Mouse (Mus musculus): ENCODE results near the gene Inha.

Inha gene

DNA sequence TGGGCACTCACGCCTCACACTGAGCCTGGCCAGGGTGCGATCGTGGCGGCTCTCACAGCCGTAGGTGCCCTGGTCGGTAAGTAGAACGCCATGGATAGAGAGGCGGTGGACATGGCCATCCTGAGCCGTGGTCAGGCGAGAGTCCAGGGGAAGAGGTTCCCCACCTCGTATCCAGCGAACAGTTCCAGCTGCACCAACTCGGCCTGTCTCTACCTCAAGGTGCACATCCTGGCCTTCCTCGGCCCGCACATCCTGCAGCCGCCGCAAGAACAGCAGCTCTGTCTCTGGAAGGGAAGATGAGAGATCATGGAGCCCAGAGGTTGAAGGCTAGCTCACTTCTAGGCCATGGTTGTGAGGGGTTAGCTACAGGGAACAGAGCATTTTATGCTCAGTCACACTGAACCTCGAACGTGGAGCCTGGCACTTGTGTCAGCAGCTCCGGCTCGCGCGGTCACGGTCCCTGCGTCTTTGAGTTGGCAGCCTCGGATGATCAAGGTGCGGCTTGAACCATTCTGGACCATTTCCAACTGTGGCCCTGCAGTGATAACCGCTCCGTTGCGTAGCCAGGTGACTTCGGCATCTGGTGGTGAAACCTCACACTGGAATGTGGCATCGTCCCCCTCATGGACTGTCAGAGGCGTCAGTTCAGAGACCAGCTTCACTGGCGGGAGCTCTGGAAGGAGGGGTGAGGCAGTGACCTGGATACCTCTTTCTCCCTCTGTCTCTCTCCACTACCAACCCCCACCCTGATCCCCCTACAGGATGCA lies 15.9 kb upstream of the Inha start:
- no peak for DNase-seq

DNA sequence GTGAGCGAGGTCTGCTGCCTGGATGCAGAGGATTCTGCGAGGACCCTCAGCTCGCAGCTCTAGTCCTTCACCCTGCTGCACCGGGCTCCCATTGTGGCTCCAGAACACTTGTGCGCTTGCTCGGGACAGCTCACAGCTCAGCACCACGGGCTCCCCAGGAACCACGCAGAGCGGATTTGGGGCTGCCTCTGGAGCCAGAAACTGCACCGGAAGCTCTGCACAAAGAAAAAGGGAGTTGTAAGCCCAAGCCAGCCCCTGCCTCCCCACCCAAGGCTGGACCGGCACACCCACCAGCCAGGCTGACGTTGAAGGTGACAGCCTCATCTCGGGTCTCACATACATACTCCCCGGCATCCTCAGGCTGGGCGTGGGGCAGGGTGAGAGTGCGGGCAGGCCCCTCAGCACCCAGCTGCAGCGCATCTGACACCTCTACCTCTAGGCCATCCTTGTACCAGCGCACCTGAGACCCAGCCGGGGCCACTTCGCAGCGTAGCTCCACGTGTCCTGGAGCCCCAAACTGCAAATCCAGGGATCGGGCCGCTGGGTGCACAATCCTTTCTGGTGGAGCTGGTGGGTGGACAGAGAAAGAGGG lies 14.2 kb upstream of the Inha start:
- DNase-seq: no peak

DNA sequence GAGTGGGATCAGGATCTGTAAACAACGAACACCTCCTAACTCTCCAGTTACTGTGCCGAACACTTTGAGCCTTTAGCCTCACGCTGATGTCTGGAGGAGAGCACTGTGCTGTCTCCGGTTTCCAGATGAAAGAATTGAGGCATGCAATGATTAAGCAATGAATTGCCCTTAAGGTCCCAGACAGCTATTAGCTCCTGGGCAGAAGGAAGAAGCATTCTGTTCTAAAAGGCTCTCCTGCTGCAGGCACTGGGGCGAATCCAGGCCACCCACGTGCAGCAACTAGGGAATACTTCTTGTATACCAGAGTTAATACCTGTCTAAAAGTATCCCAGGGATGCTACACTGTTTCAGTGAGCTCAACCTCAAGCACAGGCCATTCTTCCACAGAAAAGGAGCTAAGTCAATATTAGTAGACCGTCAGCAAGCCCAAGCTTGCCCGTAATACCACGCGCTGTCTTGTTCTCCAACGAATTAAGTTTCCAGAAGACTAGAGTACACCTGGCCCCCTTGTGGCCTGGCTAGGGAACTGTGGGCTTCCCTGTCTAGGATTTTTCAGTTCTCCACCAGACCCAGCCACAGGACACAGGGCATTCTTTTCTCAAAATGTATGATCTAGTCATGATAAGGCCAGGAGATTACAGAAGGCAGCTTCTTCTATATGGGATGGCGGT lies 11.9 kb upstream of the Inha start:
- DNase-seq: peak; percentile 55

DNA sequence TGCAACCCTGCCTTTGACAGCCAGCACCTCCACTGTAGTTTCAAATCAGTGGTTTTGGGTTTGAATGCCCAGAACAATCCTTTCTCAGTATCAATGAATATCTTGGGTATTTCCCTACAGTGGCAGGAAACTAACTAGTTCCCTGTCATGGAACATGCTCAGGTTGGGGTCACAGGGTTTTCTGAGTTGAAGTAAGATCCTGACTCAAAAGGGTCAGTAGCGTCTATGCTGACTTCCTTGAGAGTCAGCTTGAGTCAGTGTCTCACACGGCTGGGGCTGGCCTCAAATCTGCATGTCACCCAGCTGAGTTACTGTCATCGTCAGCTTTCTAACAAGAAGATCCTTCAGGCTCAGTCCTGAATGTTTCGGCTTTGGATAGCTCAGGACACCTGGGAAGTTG lies 8.0 kb upstream of the Inha start:
- DNase-seq: no peak

DNA sequence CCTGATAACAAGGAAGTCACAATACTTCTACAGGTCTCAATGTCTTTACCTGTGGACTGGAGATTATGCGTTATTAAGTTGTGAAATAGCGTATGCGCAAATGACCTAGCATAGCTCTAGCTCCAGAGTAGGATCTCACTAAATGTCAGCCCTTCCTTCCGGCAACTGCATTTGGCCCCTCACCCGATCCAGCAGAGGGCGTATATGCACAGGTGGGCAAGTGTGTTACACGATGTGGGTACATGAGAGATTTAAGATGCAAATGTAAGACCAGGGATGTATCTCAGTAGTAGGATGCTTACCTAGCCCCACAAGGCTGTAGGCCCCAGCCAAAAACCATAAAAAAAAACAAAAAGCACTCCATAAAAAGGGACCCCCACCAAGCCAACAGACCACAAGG lies 7.4 kb upstream of the Inha start:
- no peak for DNase-seq

DNA sequence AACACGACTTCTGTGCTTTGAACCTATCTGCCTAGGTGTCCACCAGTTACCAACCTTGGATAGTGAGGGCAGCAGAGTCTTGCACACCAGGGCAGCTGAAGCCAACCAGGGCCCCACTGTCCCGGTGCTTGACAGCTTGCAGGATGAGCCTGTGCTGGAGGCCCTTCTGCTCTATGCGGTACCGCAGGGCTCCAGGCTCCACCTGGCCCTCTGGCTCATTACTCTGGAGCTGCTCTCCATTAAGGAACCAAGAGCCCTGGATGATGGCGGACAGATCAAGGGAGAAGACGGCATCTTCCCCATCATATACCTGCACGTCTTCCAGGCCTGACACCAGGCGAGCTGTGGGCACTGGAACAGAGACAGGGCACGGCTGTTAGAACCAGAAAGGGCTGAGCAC lies 5.0 kb upstream of the Inha start:
- DNase-seq: no peak

DNA sequence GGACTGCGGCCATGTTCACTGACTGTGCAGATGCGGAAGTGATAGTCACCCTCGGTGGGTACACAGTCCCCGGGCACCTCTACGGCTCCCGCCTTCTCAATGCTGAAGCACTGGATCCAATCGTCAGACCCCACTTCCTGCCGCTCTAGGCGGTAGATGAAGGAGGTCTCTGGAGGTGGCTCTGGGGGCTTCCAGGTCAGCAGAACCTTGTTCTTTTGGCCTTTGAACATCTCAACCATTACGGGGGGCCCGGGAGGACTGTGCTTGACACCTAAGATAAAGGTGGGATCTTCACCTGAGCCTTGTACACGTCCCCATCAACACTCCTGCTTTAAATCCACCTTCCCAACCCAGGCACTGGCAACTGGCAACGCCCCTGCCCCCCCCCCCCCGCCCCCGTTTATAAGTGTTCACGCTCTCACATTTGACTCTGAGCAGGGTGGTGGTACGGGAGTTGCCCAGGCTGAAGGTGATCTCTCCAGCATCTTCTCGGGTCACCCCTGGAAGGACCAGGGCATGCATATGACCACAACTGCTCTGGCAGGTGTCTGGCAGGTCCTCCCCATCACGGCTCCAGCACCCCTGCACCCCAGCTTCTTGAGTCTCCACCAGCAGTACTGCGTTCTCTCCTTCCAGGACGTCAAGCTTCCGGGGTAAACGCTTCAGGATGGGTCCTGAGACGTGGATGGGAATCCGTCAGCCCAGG lies 3.8 kb upstream of the Inha start:
- no peak for DNase-seq

DNA sequence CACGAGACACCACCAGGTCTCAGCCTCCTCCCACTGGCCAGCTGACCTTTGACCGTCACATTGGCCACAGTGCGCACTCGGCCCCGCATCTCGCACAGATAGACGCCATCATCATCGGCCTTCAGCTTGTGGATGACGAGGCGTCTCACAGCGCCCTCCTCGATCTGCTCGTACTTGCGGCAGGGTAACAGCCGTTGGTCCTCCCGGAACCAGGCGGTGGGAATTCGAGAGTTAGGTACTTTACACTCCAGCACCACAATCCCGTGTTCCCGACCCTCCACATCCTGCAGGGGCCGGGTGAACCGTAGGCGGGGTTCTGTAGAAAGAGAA lies 3.3 kb upstream of the Inha start:
- no peak for DNase-seq

DNA sequence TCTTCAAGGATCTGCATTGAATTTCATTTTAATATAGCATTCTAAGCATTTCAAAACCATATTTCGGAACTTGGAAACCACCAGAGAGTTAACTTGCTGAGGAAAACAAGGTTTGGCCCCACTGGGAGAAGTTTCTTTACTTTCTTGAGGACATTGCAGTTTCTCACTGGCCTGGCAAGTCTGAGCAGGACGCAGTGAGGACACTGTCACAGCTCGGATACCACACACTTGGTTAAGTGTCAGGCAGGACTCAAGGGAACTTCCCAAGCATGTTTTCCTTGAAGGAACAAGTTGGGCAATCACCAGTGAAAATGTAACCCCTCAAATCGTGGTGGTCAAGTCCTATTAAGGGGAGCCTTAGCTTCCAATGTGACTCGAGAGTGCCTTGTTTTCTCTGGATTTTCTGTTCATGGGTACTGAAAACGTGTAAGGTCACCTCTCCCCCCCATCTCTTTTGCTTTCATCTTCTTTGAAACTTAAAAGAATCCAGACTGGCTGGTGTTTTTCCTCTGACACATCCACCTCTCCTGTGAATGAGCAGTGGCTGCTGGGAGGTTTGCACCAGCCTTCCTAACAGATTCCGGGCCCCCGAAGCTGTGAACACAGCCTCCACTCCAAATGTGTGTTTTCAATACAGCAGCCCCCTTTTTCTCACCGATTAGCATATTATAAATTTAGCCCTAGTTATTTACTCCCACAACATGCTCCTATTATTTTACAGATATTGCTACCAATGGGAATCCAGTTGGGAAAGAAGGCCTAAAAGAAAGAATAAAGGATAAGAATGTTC lies 2.4 kb upstream of the Inha start:
- DNase-seq: no peak

DNA sequence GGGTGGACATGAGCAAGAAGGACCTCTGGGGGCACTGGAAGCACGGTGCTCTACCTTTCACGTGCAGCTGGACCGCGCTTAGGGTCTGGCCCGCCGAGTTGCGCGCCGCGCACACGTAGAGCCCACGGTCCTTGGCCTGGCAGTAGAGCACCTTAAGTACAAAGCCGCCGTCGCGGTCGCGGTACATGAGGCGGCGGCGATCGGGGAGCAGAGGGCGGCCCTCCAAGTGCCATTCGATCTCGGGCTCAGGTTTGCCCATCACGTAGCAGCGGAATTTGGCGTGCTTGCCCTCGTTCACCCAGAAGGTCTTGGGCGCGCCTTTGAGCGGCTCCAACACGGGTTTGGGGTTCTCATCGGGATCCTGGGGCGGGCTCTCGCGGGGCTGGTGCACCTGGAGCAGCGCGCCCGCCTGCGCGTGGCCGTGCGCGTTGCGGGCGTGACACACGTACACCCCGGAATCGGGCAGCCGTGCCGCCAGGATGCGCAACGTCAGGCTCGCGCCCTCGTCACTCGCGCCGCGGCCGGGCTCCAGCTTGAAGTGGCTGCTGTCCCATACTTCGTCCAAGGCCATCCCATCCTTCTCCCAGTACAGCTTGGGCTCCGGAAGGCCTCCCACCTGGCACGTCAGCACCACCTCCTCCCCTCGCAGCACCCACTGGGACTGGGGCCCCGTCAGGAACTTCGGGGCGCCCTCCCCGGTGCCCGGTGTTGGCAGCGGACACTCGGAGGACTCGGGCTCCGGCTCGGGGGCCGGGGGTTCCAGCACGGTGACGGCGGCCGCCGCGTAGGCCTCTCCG lies 1.5 kb upstream of the Inha start:
- DNase-seq: no peak

DNA sequence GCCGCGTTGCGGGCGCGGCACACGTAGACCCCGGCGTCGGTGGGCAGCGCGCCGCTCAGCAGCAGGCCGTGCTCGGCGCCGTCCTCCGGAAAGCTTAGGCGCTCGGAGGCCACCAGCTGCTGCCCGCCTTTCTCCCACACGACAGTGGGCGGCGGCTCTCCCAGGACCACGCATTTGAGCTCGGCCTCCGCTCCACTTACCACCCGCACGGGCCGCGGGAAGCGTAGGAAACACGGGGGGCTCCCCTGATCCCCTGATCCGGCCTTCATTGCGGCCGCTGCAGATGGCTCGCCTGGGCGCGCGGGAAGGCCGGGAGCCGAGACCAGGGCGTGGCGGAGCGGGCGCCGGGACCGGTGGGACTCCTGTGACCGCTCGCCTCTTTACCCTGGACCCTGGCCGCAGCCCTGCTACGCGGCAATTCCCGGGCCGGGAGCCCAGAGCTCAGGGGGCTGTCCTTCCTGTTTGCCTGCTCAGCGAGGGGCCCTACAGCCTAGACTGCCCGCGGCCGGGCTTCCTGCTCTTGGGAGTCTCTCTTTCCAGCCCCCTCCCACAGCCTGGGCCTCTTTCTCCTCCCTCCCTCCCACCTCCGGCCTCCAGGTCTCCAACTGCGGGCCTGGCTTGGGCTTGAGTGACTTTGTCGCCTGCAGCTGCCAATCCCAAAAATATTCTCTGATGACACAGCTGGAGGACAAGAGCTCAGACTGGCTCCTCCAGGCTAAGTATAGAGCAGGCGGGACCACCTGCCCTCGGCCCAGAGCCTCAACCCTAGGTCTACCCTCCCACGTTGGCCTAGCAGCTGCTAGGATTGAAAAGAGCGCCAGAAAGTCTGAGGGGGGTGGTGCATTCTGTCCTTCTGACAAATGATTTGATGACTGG lies 683 bp upstream of the Inha start, which contains the start of gene Obsl1:
TSS of gene Obsl1 (minus strand) at position 497 of the 876 bp plus-strand sequence.
- no peak for DNase-seq

DNA sequence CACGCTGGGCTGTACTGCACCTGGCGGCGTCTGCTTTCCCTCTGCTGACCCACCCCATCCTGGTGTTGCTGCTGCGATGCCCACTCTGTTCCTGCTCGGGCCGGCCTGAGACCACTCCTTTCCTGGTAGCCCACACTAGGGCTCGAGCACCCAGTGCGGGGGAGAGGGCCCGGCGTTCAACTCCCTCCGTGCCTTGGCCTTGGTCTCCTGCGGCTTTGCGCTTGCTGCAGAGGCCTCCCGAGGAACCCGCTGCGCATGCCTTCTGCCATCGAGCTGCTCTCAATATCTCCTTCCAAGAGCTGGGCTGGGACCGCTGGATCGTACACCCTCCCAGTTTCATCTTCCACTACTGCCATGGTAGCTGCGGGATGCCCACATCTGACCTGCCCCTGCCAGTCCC lies 2.7 kb downstream of the Inha start:
- no peak for DNase-seq

DNA sequence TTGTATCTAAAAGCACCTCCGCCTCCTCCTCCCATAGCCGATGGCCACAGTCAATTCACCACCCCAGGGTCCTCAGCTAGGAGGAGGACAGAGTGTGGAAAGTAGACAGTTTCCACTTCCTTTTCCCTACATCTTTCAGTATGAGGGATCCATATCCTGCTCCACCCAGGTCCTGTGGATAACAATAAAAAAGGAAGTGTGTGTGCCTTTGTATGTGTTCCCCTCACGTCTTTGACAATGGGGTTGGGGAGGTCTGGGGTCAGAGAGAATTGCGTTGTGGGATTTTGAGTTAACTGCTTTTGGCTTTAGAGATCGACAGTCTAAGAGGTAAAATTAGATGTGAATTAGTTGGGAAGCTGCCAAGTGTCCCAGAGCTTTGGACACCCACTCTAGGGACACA lies 3.3 kb downstream of the Inha start:
- DNase-seq: no peak

DNA sequence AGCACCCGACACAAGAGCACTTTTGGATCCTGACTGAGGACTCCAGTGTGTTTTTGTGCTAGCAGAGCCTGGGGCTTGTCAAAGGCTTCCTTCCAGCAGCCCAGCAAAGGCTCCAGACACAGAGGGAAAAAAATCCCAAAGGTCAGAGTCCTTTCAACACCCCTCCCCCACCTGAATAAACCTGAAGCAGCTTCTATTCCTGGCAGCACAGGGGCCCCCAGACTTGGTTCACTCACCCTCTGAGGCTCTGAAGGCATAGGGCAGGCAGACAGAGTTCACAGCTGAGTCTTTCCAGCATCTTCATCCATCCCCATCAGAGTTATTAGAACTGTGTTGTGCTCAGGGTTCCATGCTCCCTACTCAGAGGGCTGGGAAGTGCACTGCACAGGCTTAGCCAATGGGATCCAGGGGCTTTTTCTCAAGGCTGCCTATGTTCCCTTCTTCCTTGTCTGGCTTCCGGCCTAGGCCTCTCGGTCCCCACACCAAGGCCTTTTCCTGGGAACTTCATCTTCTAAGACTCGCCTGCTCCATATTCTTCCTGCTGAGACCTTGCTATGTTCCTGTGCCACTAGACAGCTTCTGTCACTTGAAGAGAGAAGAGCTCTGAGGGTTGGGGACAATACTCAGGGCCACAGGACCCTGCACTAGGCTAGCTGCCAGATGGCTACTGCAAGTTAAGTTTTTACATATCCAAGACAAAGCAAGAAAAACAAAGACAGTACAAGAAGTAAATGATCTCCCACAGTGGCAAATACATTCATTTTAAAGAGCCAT lies 4.7 kb downstream of the Inha start:
- DNase-seq: no peak

DNA sequence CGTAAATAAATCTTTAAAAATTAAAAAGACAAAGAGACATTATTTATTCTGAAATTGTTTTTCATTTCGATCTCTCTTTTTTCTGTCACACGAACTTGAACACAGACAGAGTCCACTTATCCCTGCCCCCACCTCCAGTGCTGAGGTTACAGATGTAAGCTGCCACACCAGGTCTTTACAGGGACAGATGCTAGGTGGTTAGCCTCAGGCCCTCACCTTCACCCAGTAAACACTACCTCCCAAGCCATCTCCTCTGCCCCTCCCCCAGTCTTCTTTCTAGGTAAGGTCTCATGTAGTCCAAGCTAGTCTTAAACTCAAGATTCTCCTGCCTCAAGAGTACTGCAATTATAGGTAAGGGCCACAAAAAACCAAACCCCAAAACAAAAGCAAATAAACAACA lies 5.7 kb downstream of the Inha start:
- no peak for DNase-seq

DNA sequence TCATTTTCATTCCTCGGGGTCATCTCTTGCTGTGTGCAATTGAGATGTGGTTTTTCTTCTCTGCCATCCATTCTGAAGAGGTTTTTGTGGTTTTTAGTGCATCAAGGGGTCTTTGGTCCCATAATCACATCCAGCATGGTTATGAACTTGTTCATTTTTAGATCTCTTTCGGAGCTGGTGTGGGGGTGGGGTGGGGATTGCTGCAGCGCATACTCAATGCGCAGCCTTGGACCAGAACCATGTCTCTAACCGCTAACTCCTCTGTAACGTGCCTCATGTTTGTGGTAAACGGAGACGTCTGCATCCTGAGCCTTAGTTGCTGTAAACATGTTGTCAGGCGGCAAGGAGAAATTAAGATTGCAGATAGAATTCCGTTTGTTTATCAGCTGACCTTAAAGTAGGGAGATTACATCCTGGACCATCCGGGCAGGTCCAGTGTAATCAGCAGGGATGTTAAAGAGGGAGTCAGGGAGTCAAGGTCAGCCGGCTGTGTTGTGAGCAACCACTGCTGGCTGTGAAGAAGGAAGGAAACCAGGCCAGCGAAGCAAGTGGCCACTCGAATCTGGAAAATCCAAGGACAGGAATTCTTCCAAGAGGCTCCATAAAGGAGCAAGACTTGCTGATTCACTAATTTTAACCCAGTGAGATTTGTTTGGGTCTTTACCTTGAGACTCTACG lies 10.0 kb downstream of the Inha start:
- DNase-seq: no peak

DNA sequence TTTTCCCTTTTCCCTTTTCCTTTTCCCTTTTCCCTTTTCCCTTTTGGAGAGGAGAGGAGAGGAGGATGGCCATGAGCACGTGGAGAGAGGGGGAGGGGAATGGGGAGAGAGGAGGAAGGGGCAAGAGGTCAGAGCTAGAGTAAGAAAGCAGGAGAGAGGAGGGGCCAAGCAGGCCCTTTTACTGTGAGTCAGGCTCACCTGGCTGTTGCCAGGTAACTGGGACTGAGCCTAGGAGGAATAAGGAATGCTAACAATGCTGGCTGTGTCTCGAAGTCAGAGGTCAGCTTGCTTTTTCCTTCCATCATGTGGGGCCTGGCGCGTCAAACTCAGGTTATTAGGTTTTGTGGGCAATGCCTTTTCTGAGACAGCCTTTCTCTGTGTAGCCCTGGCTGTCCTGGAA lies 11.1 kb downstream of the Inha start:
- no peak for DNase-seq

DNA sequence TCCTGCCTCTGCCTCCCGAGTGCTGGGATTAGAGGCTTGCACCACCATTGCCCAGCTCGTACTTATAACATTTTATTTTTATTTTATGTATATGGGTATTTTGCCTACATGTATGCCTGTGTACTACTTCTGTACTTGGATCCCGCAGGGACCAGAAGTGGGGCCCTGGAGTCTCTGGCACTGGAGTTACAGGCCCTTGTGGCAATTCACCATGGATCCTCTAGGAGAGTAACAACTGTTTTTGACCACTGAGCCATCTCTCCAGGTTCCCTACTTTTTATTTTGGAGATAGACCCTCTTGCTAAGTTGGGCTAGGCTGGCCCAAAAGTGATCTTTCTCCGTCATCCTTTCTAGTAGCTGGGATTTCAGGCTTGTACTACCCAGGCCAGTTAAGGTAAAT lies 11.6 kb downstream of the Inha start:
- DNase-seq: no peak

DNA sequence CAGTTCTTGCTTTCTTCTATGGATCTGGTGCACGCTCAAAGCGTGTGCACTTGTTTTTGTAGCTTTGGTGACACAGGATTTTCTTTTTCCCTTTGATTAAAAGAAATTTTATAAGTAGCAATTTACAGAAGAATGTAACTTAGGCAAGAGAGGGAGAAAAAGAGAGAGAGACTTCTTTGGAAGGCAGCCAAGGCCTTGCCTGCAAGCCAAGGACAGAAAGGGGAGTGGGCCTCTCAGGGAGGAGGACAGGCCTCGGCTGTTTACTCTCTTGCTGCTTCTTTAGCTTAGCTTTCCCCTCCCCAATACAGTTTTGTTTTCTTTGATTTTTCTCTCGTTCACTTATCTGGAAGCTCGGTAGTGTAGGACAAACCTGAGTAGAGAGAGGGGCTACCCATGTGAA lies 12.7 kb downstream of the Inha start:
- no peak for DNase-seq

Measured in kidney, adult 9 months (tissue).